Mouse (Mus musculus): ENCODE measurements around the gene Pdcd2.

Pdcd2 gene

DNA sequence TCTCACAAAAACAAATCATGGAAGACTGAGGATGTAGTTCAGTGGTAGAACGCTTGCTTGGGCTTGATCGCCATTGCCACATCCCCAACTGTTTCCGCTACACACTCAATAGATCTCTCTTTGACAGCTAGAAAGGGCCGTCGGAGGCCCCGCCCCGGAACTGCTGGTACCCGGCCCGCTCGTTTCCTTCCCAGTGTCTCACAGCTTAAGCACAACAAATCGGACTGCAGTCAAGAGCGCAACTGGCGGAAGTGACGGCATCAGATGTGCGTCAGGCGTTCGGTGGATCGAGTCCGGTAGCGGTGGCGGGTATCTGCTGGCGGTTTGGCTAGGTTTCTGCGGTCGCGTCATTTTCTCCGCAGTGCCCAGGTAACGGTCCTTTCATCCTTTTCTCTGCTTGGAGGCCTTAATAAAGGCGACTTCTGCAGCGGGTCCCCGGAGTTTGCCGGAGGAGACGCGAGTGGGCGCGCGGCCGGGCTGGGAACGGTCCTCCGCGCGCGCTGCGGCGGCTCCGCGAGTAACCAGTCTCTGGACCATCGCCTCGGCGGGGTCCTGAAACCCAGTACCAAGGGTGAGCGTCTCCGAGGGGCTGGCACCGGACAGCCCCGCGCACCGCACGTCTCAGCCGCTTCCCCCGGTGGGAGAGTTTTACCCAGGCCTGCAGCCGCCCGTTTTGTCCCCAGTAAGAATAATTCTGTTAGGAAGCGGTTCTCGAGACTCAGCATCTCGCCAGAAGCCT, 27.3 kb downstream of the Pdcd2 start, which contains the start of the genes Psmb1 and Tbp:
Psmb1 (minus strand) TSS at position 96 of the 739 bp plus-strand sequence.
Tbp (plus strand) TSS at position 233 of the 739 bp plus-strand sequence.
- in situ Hi-C loops (cut with MboI, MseI) = no loop called here

DNA sequence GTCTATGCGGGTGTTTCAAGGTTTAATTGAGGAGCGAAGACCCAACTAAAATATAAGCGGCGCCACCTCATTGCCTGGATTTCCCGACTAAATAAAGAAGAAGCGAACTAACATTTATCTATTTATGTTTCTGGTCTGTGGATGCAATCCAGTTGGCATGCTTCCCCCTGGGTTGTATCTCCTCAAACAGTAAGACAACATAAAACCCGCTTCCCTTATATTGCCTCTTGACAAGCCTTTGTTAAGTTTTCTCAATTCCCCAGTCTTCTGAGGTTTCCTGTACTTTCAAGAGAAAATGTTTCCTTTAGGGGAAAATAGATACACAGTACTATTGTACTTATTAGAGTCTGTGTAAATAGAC, 28.4 kb downstream of the Pdcd2 start:
- in situ Hi-C loops (cut with MboI, MseI) = no loop called here

DNA sequence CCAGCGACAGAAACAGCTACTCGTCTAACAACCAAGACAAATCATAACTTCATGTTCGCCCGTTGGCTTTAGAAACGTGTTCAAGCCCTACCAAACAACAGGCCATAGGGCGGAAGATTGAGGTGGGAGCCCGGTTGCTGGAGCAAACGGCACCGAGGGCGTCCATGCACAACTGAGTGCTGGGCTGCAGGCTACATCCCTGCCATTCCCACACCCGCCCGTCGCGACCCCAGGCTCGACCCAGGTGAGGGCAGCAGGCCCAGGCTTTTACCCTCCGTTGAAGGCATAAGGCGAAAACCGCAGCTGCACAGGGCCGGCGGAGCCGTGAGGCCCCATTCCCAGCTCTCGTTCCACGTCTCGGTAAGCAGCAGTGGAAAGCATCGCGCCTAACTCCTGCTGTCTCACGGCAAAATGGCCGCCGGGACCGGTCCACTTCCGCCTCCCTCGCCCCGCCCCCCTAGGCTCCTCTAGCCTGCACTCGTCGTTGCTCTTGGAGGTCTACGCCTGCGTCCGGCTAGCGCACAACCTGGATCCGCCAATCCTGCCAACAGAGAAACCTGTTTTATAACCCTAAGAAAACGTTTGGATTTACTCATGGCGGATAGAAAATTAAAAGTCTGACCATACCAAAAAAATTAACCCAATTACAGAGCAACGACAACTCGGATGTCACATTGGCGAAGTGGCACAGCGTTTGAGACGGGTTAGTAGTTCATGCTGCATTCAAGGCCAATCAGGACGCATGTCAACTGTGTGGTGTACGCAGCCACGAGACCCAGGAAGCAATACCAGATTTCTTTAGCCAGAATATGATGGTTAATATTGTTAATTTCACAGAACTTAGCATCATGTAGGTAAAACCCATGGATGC, 29.0 kb downstream of the Pdcd2 start:
- in situ Hi-C loops (cut with MboI, MseI) = no loop called here

DNA sequence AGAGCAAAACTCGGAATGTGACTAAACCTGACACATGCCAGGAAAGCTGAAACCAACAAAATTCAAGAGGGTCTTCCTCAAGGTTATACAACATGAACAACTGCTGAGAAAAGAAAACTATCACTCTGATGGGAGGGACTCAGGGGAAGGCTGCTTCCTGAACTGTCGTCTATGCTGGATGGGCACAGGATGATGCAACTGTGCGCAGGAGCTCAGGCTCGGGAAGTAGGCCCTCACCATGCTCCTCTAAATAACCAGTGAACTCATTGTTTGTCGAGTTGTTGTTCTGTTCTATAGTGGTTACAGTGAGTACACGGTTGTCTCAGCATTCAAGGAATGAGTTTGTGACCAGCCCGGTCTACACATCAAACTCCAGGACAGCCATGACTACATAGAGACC, 36.6 kb downstream of the Pdcd2 start:
- in situ Hi-C loops (cut with MboI, MseI) = no loop called here

DNA sequence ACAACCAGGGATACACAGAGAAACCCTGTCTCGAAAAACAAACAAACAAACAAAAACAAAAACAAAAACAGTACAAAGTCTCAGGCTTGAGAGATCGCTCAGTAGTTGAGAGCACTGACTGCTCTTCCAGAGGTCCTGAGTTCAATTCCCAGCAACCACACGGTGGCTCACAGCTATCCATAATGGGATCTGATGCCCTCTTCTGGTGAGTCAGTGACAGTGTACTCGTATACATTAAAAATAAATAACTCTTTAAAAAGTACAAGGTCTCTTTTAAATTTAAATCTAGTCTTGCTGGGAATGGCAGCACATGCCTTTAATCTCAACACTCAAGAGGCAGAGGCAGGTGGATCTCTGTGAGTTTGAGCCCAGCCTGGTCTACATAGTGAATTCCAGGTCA, 54.4 kb downstream of the Pdcd2 start:
- in situ Hi-C loops (cut with MboI, MseI) = no loop called here

All from T-helper 2 cell (primary cell).